Mouse (Mus musculus): Measurements from ENCODE around the gene Zik1. TPM values are rescaled to one million over a fixed set of nuclear protein-coding genes. Genes with fewer than 3 reads are reported as not detected.

Gene Zik1
- 0.10 and 0.19 TPM in 2 replicates for polyA plus RNA-seq (2012; rRNA removed)

- WGBS = 3% methylated on average over 33 of the region's 33 CpGs
- peak; percentile 2 for DNase-seq (ENCODE audit: low read depth, low spot score)
Measured at GRCm38 (mm10) chr7:10494786-10495521, at the start of gene Zik1. TSS of gene Zik1 (minus strand) at chr7:10495394.

GRCm38 (mm10) chr7:10495578-10495977, 384 bp upstream of the Zik1 start:
- 32% methylated on average over 6 of the region's 6 CpGs for WGBS
- no peak for DNase-seq (ENCODE audit: low read depth, low spot score)

GRCm38 (mm10) chr7:10480588-10481233, 14.5 kb downstream of the Zik1 start:
- WGBS = 65% methylated on average over 18 of the region's 18 CpGs
- no peak for DNase-seq (ENCODE audit: low read depth, low spot score)

- no peak for DNase-seq (ENCODE audit: low read depth, low spot score)
Measured at GRCm38 (mm10) chr7:10479813-10480212, 15.4 kb downstream of the Zik1 start.

GRCm38 (mm10) chr7:10458166-10458565, 37.0 kb downstream of the Zik1 start:
- DNase-seq (ENCODE audit: low read depth, low spot score) = no peak
- 62% methylated on average over 3 of the region's 3 CpGs for WGBS

GRCm38 (mm10) chr7:10443031-10443430, 52.2 kb downstream of the Zik1 start, which contains the start of gene Vmn1r67:
TSS of gene Vmn1r67 (plus strand) at chr7:10443331.
- DNase-seq (ENCODE audit: low read depth, low spot score) = no peak

Other genes starting within 250 kb of the Zik1 start
- not detected in 2 replicates for gene Vmn1r66, start 217.4 kb downstream of the Zik1 start, polyA plus RNA-seq (2012; rRNA removed)
- not detected in 2 replicates for gene Vmn1r67, start 52.1 kb downstream of the Zik1 start, polyA plus RNA-seq (2012; rRNA removed)
- gene Vmn1r68, start 63.1 kb upstream of the Zik1 start, polyA plus RNA-seq (2012; rRNA removed) = not detected in 2 replicates
- not detected in 2 replicates for gene Vmn1r69, start 118.3 kb upstream of the Zik1 start, polyA plus RNA-seq (2012; rRNA removed)
- gene Vmn1r70, start 136.1 kb upstream of the Zik1 start, polyA plus RNA-seq (2012; rRNA removed) = not detected in 2 replicates
- not detected in 2 replicates for gene Nlrp4b, start 192.4 kb upstream of the Zik1 start, polyA plus RNA-seq (2012; rRNA removed)